Mouse (Mus musculus): ENCODE results near the gene Phf5a. TPM values are rescaled to one million over a fixed set of nuclear protein-coding genes. Genes with fewer than 3 reads are reported as not detected.

Phf5a gene
- polyA plus RNA-seq, 1 experiment = 95.3 TPM

DNA sequence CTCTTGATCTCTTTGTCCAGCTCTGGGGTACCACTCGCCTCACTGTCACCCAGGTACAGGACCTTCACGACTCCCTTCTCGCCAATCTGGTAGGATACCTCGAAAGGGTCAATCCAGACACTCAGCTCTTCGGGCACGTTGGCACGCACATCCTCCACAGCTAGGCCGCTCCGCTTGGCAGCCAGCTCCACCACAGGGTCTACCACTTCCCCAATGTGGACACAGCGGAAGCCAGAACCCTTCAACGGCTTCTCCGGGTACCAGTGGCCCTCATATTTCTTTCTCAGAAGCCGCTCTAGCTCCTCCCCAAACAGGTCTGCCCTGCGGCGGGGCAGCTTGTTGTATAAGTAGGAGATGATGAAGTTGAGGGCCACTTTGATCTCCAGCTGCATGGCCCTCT is 20.3 kb downstream of the Phf5a start:
- Histone ChIP-seq H3K79me2 (ENCODE audit: control insufficient read depth, insufficient read depth) (peaks cover 58% of the 10 kb centered on the region), H3K36me3 (ENCODE audit: control insufficient read depth, insufficient read depth) (peaks cover 19% of the 10 kb centered on the region), H3K27me3 (ENCODE audit: control insufficient read depth, insufficient read depth, insufficient read length) (no peaks in the 10 kb centered on the region), H3ac (ENCODE audit: control insufficient read depth, insufficient read length) (no peak overlapping the region), H3K4me3 (no peak overlapping the region), H3K4me2 (ENCODE audit: low read depth) (no peak overlapping the region)
- no peak for TF ChIP-seq POLR2AphosphoS2 (IDR thresholded peaks at IDR 0.05; ENCODE audit: insufficient read length, low read depth)
- TF ChIP-seq USF1 (IDR thresholded peaks at IDR 0.05; ENCODE audit: low read depth) = no peak
- TF ChIP-seq TCF12 (IDR thresholded peaks at IDR 0.05; ENCODE audit: insufficient read depth, poor library complexity, severe bottlenecking) = no peak
- TF ChIP-seq POLR2A (IDR thresholded peaks at IDR 0.05; ENCODE audit: insufficient read length, low read depth) = no peak
- no peak for TF ChIP-seq MYOD1 (IDR thresholded peaks at IDR 0.05; ENCODE audit: control insufficient read depth in 1 of 3, insufficient read length in 2 of 3, low read depth in 2 of 3)
- TF ChIP-seq MYOG (IDR thresholded peaks at IDR 0.05; ENCODE audit: control insufficient read depth in 1 of 3, insufficient read depth in 1 of 3, insufficient read length in 2 of 3, low read depth in 2 of 3) = no peak
- no peak for TF ChIP-seq MAX (IDR thresholded peaks at IDR 0.05; ENCODE audit: low read depth)
- TF ChIP-seq REST (IDR thresholded peaks at IDR 0.05; ENCODE audit: insufficient read depth, insufficient read length) = no peak
- no peak for TF ChIP-seq CEBPB (IDR thresholded peaks at IDR 0.05; ENCODE audit: insufficient read depth, poor library complexity, severe bottlenecking)
- no peak for TF ChIP-seq TCF3 (IDR thresholded peaks at IDR 0.05; ENCODE audit: insufficient read length, low read depth)

DNA sequence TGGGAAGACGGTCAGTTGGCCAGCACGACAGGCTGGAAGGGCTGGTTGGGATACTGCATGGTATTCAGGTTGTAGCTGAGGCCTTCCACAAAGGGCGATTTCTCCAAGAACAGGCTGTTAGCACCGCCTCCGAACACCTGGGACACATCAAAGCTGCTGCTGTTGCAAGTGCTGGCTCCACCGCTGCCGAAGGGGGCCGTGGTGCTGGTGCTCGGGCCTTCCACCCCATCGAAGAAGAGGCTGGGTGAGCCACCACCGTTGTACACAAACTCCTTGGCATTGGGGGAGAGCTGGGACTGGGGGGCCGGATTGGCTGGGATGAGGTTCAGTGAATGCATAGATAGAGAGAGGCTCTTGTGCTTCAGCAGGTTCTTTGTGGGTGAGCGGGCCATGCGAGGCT is 21.0 kb downstream of the Phf5a start:
- no peak overlapping the region for H3K4me3 ChIP-seq
- H3K4me2 ChIP-seq (ENCODE audit: low read depth) = no peak overlapping the region
- no peaks in the 10 kb centered on the region for H3K27me3 ChIP-seq (ENCODE audit: control insufficient read depth, insufficient read depth, insufficient read length)
- peaks cover 53% of the 10 kb centered on the region for H3K79me2 ChIP-seq (ENCODE audit: control insufficient read depth, insufficient read depth)
- TF ChIP-seq SRF (IDR thresholded peaks at IDR 0.05; ENCODE audit: control insufficient read depth, insufficient read length, low read depth) = no peak
- peaks cover 19% of the 10 kb centered on the region for H3K36me3 ChIP-seq (ENCODE audit: control insufficient read depth, insufficient read depth)
- H3ac ChIP-seq (ENCODE audit: control insufficient read depth, insufficient read length) = no peak overlapping the region

DNA sequence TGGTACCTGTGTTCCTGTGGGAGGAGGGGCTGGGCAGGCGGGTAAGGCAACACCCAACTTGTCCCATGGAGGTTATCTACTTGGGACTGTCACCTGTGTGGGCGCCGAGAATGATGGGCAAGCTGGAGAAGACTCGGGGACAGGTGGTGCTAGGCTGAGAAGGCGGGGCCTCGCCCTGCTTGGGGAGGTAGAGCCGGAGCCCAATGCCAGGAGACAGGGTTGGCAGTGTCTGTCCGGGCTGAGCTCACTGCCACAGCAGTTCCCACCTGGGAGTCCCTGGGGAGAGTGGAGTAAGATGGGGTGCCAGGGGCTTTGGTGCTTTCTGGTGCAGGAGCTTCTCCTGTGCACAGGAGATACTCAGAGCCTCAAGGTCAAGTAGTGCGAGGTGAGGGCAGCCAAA is 22.6 kb downstream of the Phf5a start:
- H3ac ChIP-seq (ENCODE audit: control insufficient read depth, insufficient read length) = no peak overlapping the region
- no peak for TF ChIP-seq TCF12 (IDR thresholded peaks at IDR 0.05; ENCODE audit: insufficient read depth, poor library complexity, severe bottlenecking)
- H3K4me3 ChIP-seq = no peak overlapping the region
- H3K4me2 ChIP-seq (ENCODE audit: low read depth) = no peak overlapping the region
- H3K36me3 ChIP-seq (ENCODE audit: control insufficient read depth, insufficient read depth) = peaks cover 19% of the 10 kb centered on the region
- peaks cover 37% of the 10 kb centered on the region for H3K79me2 ChIP-seq (ENCODE audit: control insufficient read depth, insufficient read depth)
- H3K27me3 ChIP-seq (ENCODE audit: control insufficient read depth, insufficient read depth, insufficient read length) = no peaks in the 10 kb centered on the region

DNA sequence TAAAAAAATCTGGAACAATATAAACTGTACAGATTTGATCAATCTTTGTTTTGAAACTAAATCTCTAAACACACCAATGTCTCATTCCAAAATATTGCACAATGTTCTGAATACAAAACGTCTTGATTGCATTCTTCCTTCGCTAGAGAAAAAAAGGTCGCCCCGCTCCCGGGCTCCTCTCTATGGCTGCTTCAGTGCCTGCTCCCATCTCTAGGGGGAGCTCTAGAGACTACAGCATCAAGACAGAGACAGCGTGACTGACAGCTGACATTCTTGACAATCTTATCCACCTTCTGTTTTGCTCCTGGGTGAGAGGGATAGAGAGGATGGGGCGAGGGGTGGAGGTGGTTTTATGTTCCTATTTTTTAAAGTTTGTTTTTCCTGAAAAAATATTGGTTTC is 23.4 kb downstream of the Phf5a start:
- no peak overlapping the region for H3K4me2 ChIP-seq (ENCODE audit: low read depth)
- no peaks in the 10 kb centered on the region for H3K27me3 ChIP-seq (ENCODE audit: control insufficient read depth, insufficient read depth, insufficient read length)
- H3K4me3 ChIP-seq = no peak overlapping the region
- H3K79me2 ChIP-seq (ENCODE audit: control insufficient read depth, insufficient read depth) = peaks cover 29% of the 10 kb centered on the region
- TF ChIP-seq MYOD1 (IDR thresholded peaks at IDR 0.05; ENCODE audit: control insufficient read depth in 1 of 3, insufficient read length in 2 of 3, low read depth in 2 of 3) (no peak), REST (IDR thresholded peaks at IDR 0.05; ENCODE audit: insufficient read depth, insufficient read length) (no peak), USF1 (IDR thresholded peaks at IDR 0.05; ENCODE audit: low read depth) (no peak), MYOG (IDR thresholded peaks at IDR 0.05; ENCODE audit: control insufficient read depth in 1 of 3, insufficient read depth in 1 of 3, insufficient read length in 2 of 3, low read depth in 2 of 3) (no peak), POLR2A (IDR thresholded peaks at IDR 0.05; ENCODE audit: insufficient read length, low read depth) (no peak)
- H3ac ChIP-seq (ENCODE audit: control insufficient read depth, insufficient read length) = no peak overlapping the region
- H3K36me3 ChIP-seq (ENCODE audit: control insufficient read depth, insufficient read depth) = peaks cover 19% of the 10 kb centered on the region

DNA sequence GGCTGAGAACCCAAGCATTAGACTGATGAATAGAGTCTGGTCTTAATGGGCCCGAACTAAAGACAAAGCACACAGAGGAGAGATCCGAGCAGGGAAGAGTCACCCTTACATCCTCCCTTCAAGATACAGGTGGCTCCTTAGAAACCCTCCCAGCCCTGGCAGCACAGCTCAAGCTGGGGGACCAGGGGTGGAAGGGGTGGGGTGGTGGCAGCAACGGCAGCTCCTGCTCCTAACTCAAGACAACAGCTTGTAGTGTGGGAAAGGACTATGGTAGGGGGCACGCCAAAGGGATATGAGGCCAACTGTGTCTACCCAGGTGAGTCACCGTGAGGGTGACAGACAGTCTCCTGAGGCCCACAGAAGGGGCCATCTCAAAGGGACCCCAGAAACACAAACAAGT is 23.9 kb downstream of the Phf5a start:
- no peak overlapping the region for H3K4me3 ChIP-seq
- H3K36me3 ChIP-seq (ENCODE audit: control insufficient read depth, insufficient read depth) = peaks cover 19% of the 10 kb centered on the region
- TF ChIP-seq POLR2AphosphoS2 (IDR thresholded peaks at IDR 0.05; ENCODE audit: insufficient read length, low read depth) (no peak), TCF12 (IDR thresholded peaks at IDR 0.05; ENCODE audit: insufficient read depth, poor library complexity, severe bottlenecking) (no peak), CEBPB (IDR thresholded peaks at IDR 0.05; ENCODE audit: insufficient read depth, poor library complexity, severe bottlenecking) (no peak), REST (IDR thresholded peaks at IDR 0.05; ENCODE audit: insufficient read depth, insufficient read length) (no peak), E2F4 (IDR thresholded peaks at IDR 0.05; ENCODE audit: insufficient read depth) (no peak), MAX (IDR thresholded peaks at IDR 0.05; ENCODE audit: low read depth) (no peak), MYOG (IDR thresholded peaks at IDR 0.05; ENCODE audit: control insufficient read depth in 1 of 3, insufficient read depth in 1 of 3, insufficient read length in 2 of 3, low read depth in 2 of 3) (no peak), USF1 (IDR thresholded peaks at IDR 0.05; ENCODE audit: low read depth) (no peak), MYOD1 (IDR thresholded peaks at IDR 0.05; ENCODE audit: control insufficient read depth in 1 of 3, insufficient read length in 2 of 3, low read depth in 2 of 3) (no peak), POLR2A (IDR thresholded peaks at IDR 0.05; ENCODE audit: insufficient read length, low read depth) (no peak), TCF3 (IDR thresholded peaks at IDR 0.05; ENCODE audit: insufficient read length, low read depth) (no peak), SRF (IDR thresholded peaks at IDR 0.05; ENCODE audit: control insufficient read depth, insufficient read length, low read depth) (no peak)
- no peaks in the 10 kb centered on the region for H3K27me3 ChIP-seq (ENCODE audit: control insufficient read depth, insufficient read depth, insufficient read length)
- H3ac ChIP-seq (ENCODE audit: control insufficient read depth, insufficient read length) = no peak overlapping the region
- peaks cover 24% of the 10 kb centered on the region for H3K79me2 ChIP-seq (ENCODE audit: control insufficient read depth, insufficient read depth)
- H3K4me2 ChIP-seq (ENCODE audit: low read depth) = no peak overlapping the region

DNA sequence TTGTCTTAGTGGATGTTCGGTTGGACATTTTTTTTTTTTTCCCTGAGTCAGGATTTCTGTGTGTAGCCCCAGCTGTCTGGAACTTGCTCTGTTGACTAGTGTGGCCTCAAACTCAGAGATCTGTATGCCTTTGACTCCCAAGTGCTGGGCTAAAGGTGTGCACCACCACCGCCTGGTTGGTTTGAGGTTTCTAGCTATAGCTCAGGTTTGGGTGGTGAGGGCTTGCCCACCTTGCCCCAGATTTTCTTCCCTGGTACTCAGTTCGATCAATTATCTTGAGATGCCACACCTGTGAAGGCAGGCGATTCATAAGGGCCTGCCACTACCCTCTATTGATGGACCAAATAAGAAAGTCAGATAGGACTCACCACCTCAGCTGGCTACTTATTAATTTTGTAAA is 24.6 kb downstream of the Phf5a start:
- Histone ChIP-seq H3K36me3 (ENCODE audit: control insufficient read depth, insufficient read depth) (peaks cover 19% of the 10 kb centered on the region), H3K79me2 (ENCODE audit: control insufficient read depth, insufficient read depth) (peaks cover 17% of the 10 kb centered on the region), H3ac (ENCODE audit: control insufficient read depth, insufficient read length) (no peak overlapping the region), H3K4me2 (ENCODE audit: low read depth) (no peak overlapping the region), H3K4me3 (no peak overlapping the region), H3K27me3 (ENCODE audit: control insufficient read depth, insufficient read depth, insufficient read length) (no peaks in the 10 kb centered on the region)
- TF ChIP-seq TCF12 (IDR thresholded peaks at IDR 0.05; ENCODE audit: insufficient read depth, poor library complexity, severe bottlenecking) (no peak), REST (IDR thresholded peaks at IDR 0.05; ENCODE audit: insufficient read depth, insufficient read length) (no peak), POLR2A (IDR thresholded peaks at IDR 0.05; ENCODE audit: insufficient read length, low read depth) (no peak), POLR2AphosphoS2 (IDR thresholded peaks at IDR 0.05; ENCODE audit: insufficient read length, low read depth) (no peak), MYOG (IDR thresholded peaks at IDR 0.05; ENCODE audit: control insufficient read depth in 1 of 3, insufficient read depth in 1 of 3, insufficient read length in 2 of 3, low read depth in 2 of 3) (no peak), TCF3 (IDR thresholded peaks at IDR 0.05; ENCODE audit: insufficient read length, low read depth) (no peak), MYOD1 (IDR thresholded peaks at IDR 0.05; ENCODE audit: control insufficient read depth in 1 of 3, insufficient read length in 2 of 3, low read depth in 2 of 3) (no peak), CEBPB (IDR thresholded peaks at IDR 0.05; ENCODE audit: insufficient read depth, poor library complexity, severe bottlenecking) (no peak), SRF (IDR thresholded peaks at IDR 0.05; ENCODE audit: control insufficient read depth, insufficient read length, low read depth) (no peak), E2F4 (IDR thresholded peaks at IDR 0.05; ENCODE audit: insufficient read depth) (no peak), MAX (IDR thresholded peaks at IDR 0.05; ENCODE audit: low read depth) (no peak), USF1 (IDR thresholded peaks at IDR 0.05; ENCODE audit: low read depth) (no peak)

Measured in myocyte (in vitro differentiated cells).